Mouse (Mus musculus) heart, embryonic 11.5 days (tissue): ENCODE results near the gene Pum1. TPM values are rescaled to one million over a fixed set of nuclear protein-coding genes. Genes with fewer than 3 reads are reported as not detected.
"Not testable (repeated sequence)": the region's sequence is repeated elsewhere in the genome, so short reads cannot be mapped to it uniquely, and the experiment has no call there.

ENCODE experiments used
- ATAC-seq: fragments of 200-750 bp; cut with Nextera tagmentation; replicated peaks from 2 replicates; pipeline ENCODE4 v1.8.0; 2017; ENCODE audit warnings: moderate library complexity; ENCODE audit not compliant: insufficient number of reproducible peaks, low FRiP score, low TSS enrichment
- H3K27ac ChIP-seq: fragments of 300-500 bp; sonication (generic); 2 replicates; pipeline ENCODE4 v1.5.1; 2014; ENCODE audit warnings: mild to moderate bottlenecking, low read depth, low read length
- H3K27me3 ChIP-seq: fragments of 300-500 bp; sonication (generic); 2 replicates; pipeline ENCODE4 v1.6.1; 2014; ENCODE audit warnings: mild to moderate bottlenecking, low read length, mixed read lengths; ENCODE audit not compliant: control insufficient read depth, insufficient read depth
- H3K36me3 ChIP-seq: fragments of 300-500 bp; sonication (generic); 2 replicates; pipeline ENCODE4 v1.6.1; 2014; ENCODE audit warnings: mild to moderate bottlenecking, low read length, moderate library complexity, mixed read lengths; ENCODE audit not compliant: control insufficient read depth, insufficient read depth
- H3K4me1 ChIP-seq: fragments of 300-500 bp; sonication (generic); 2 replicates; pipeline ENCODE4 v1.6.1; 2014; ENCODE audit warnings: low read length; ENCODE audit not compliant: control insufficient read depth, insufficient read depth
- H3K4me2 ChIP-seq: fragments of 300-500 bp; sonication (generic); 2 replicates; pipeline ENCODE4 v1.6.1; 2014; ENCODE audit warnings: mild to moderate bottlenecking, moderate library complexity
- H3K4me3 ChIP-seq: fragments of 300-500 bp; sonication (generic); 2 replicates; pipeline ENCODE4 v1.5.1; 2014; ENCODE audit warnings: low read depth, low read length
- H3K9ac ChIP-seq: fragments of 300-500 bp; sonication (generic); 2 replicates; pipeline ENCODE4 v1.6.1; 2014; ENCODE audit warnings: mild to moderate bottlenecking, low read depth, low read length, moderate library complexity
- H3K9me3 ChIP-seq: fragments of 300-500 bp; sonication (generic); replicated peaks from 2 replicates; pipeline ENCODE4 v1.6.1; 2016; ENCODE audit warnings: low read length; ENCODE audit not compliant: control insufficient read depth
- WGBS: fragments of 180-500 bp; shearing (Covaris S2); extraction: QIAGEN DNeasy Blood & Tissue Kit; methylation state at CpG from one replicate; pipeline ENCODE4 v1.1.7; 2014; ENCODE audit not compliant: insufficient replicate concordance; 5-methylcytosine and 5-hydroxymethylcytosine counted together
- polyA plus RNA-seq: library from polyadenylated mRNA; unstranded; fragments of >200 nt; fragmentation: Nextera tagmentation; extraction: Ambion mirVana; gene quantifications from 2 replicates; pipeline ENCODE4 v1.2.1, GENCODE M21; 2014

Gene Pum1
- 64.8 and 68.3 TPM in 2 replicates for polyA plus RNA-seq

DNA sequence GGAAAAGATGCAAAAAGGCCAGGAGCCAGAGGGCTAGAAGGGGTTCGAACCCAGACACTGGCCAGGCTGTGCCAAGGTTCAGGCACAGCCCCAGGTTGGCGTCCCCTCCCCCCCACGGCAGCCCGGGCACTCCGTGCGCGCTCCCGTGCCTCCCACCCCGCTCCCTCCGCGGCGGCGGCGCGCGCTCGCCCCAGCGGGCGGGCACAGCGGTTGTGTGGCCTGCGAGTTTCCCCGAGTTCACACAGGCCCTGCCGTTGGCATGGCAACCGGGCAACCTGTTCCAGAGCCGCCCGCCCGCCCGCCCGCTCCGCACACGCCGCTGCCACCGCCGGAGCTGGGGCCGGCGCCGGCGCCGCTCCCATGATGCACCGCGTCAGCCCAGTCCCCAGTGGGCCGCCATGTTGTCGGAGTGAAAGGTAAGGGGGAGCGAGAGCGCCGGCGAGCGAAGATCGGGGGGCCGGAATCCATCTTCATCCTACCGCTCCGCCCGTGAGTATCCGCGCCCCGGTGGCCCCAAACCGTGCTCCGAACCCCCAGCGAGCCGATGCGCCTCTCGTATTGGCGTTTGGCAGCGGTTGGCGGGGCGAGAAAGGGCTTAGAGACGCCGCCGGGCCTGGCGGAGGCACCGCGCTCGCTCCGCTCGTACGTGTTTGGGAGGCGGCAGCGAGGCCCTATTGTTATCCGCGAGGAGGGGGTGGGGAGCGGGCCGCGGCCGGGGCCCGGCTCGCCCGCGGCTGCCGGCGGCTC lies at the start of gene Pum1:
Gene Pum1, plus strand, starts transcription at position 343 of the 747 bp plus-strand sequence.
- H3K36me3 ChIP-seq: no peaks in the 10 kb centered on the region
- H3K4me3 ChIP-seq: peak within 1 kb of the TSS; percentile 96
- peak within 1 kb of the TSS; percentile 97 for H3K27ac ChIP-seq
- peaks cover 4% of the 10 kb centered on the region for H3K4me1 ChIP-seq
- no peaks in the 10 kb centered on the region for H3K27me3 ChIP-seq
- peak; percentile 91 for ATAC-seq
- peak within 1 kb of the TSS; percentile 81 for H3K4me2 ChIP-seq
- peak within 1 kb of the TSS; percentile 99 for H3K9ac ChIP-seq
- under 1% methylated on average over 82 of the region's 90 CpGs for WGBS
- no peaks in the 10 kb centered on the region for H3K9me3 ChIP-seq

- H3K4me2 ChIP-seq: peak overlapping the region; percentile 61
- H3K9me3 ChIP-seq: no peaks in the 10 kb centered on the region
- no peaks in the 10 kb centered on the region for H3K4me1 ChIP-seq
- no peaks in the 10 kb centered on the region for H3K27me3 ChIP-seq
- H3K27ac ChIP-seq: peak overlapping the region; percentile 71
- peak overlapping the region; percentile 21; the same call in 1 of the 2 replicates for H3K4me3 ChIP-seq
- WGBS: 4% methylated on average over 4 of the region's 4 CpGs
- no peaks in the 10 kb centered on the region for H3K36me3 ChIP-seq
- no peak for ATAC-seq
- peak overlapping the region; percentile 56; the same call in 1 of the 2 replicates for H3K9ac ChIP-seq
These were observed 33.7 kb upstream of the Pum1 start for GRCm38 (mm10) chr4:130629391-130629790.

DNA sequence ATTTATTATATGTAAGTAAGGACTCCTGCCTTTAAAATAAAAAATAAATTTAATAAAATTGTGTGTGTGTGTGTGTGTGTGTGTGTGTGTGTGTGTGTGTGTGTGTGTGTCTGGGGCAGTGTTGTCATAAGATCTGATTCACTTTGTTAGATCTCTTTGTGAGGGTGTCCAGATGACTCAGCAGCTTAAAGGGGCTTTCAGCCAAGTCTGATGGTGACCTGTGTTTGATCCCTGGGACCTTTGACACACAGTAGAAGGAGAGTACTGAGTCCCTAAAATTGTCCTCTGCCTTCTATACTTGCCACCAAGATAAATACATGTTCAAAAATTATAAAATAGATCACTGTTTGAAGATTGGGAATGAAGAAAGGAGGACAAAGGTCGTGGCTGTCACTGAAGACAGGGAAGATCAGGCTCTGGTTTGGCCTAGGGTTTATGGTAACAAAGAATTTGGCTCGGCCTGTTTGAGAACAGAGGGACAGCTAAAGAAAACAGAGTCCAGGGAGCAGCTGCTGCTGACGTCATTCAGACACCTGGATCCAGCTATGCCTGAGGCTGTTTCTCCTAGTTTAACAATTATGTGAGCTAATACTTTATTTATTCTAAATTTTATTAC lies 32.8 kb upstream of the Pum1 start:
- WGBS: 62% methylated on average over 3 of the region's 3 CpGs
- Histone ChIP-seq H3K9me3 (no peaks in the 10 kb centered on the region), H3K27ac (no peak overlapping the region)

GRCm38 (mm10) chr4:130635076-130635475 lies 28.0 kb upstream of the Pum1 start:
- not testable (repeated sequence) for H3K9me3 ChIP-seq, H3K4me3 ChIP-seq, H3K4me2 ChIP-seq, H3K9ac ChIP-seq, H3K27me3 ChIP-seq, H3K27ac ChIP-seq, ATAC-seq, H3K36me3 ChIP-seq, H3K4me1 ChIP-seq
- WGBS: 74% methylated on average over 3 of the region's 3 CpGs

More for the DNA sequence above, 32.8 kb upstream of the Pum1 start:
- Histone ChIP-seq H3K4me3 (no peak overlapping the region), H3K4me2 (no peak overlapping the region), H3K4me1 (no peaks in the 10 kb centered on the region), H3K9ac (no peak overlapping the region), H3K27me3 (no peaks in the 10 kb centered on the region), H3K36me3 (no peaks in the 10 kb centered on the region)
- no peak for ATAC-seq

- H3K27me3 ChIP-seq: no peaks in the 10 kb centered on the region
- H3K4me2 ChIP-seq: no peak overlapping the region
- H3K36me3 ChIP-seq: no peaks in the 10 kb centered on the region
- WGBS: 67% methylated on average over 3 of the region's 3 CpGs
- no peak overlapping the region for H3K9ac ChIP-seq
- ATAC-seq: no peak
- no peaks in the 10 kb centered on the region for H3K4me1 ChIP-seq
- no peak overlapping the region for H3K4me3 ChIP-seq
- no peak overlapping the region for H3K27ac ChIP-seq
- H3K9me3 ChIP-seq: no peaks in the 10 kb centered on the region
These were observed 26.4 kb upstream of the Pum1 start for GRCm38 (mm10) chr4:130636761-130637160.

DNA sequence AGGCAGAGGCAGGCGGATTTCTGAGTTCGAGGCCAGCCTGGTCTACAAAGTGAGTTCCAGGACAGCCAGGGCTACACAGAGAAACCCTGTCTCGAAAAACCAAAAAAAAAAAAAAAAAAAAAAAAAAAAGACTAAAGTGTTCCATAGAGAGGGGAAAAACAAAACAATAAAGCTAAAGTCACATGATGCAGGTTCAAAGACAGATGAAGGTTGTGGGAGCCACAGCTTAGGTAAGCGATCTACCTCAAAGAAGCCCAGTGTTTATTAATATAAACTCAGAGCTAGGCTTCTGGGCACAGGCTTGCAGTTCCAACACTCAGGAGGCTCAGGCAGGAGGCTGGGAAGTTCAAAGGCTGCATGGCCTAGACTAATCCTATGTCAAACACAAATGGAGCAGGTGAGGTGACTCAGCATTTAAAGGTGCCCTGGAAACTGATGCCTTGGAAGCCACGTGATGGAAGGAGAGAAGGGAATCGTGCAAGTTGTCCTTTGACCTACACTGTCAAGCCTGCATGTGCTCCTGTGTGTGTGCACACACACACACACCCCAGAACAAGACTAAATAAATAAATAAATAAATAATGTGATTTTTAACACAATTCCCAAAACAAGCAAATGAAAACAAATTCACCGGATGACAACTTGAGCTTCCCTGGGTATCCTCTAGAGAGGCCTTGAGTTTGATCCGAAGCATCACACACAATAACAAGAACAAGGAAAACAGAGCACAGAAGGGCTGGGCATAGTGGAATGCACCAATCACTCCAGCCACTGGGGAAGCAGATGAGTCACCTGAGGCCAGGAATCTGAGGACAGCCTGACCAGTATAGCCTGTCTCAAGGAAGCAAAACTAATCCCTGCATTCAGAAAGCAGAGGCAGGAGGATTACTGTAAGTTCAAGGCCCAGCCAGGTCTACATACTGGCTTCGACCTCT lies 25.4 kb upstream of the Pum1 start:
- Histone ChIP-seq H3K9ac (no peak overlapping the region), H3K4me3 (no peak overlapping the region), H3K4me2 (no peak overlapping the region), H3K9me3 (no peaks in the 10 kb centered on the region), H3K27me3 (no peaks in the 10 kb centered on the region), H3K27ac (no peak overlapping the region), H3K36me3 (no peaks in the 10 kb centered on the region), H3K4me1 (no peaks in the 10 kb centered on the region)
- WGBS: 87% methylated on average over 8 of the region's 9 CpGs
- no peak for ATAC-seq

- H3K4me1 ChIP-seq: no peaks in the 10 kb centered on the region
- 67% methylated on average over 9 of the region's 9 CpGs for WGBS
These were observed 22.9 kb upstream of the Pum1 start for GRCm38 (mm10) chr4:130640031-130640717.

GRCm38 (mm10) chr4:130642468-130642867 lies 20.7 kb upstream of the Pum1 start:
- Histone ChIP-seq H3K9me3 (no peaks in the 10 kb centered on the region), H3K27ac (no peak overlapping the region), H3K36me3 (no peaks in the 10 kb centered on the region), H3K9ac (no peak overlapping the region), H3K4me1 (no peaks in the 10 kb centered on the region), H3K27me3 (no peaks in the 10 kb centered on the region), H3K4me2 (no peak overlapping the region), H3K4me3 (no peak overlapping the region)
- no peak for ATAC-seq
- WGBS: 86% methylated on average over 5 of the region's 5 CpGs

More at GRCm38 (mm10) chr4:130640031-130640717, 22.9 kb upstream of the Pum1 start:
- Histone ChIP-seq H3K9ac (no peak overlapping the region), H3K27me3 (no peaks in the 10 kb centered on the region), H3K4me2 (no peak overlapping the region), H3K36me3 (no peaks in the 10 kb centered on the region), H3K4me3 (no peak overlapping the region), H3K9me3 (no peaks in the 10 kb centered on the region), H3K27ac (no peak overlapping the region)
- ATAC-seq: no peak
